Mouse (Mus musculus) cerebellum, adult 11-12 months (tissue): ENCODE measurements around the gene Prrx1.

Source experiments
- DNase-seq: peaks from one replicate; pipeline ENCODE4 v3.0.0; 2022

The Prrx1 gene

GRCm38 (mm10) chr1:163313101-163313773, at the start of gene Prrx1:
Gene Prrx1, minus strand, starts transcription at chr1:163313710.
- no peak for DNase-seq

GRCm38 (mm10) chr1:163362202-163362601, 48.7 kb upstream of the Prrx1 start:
- no peak for DNase-seq

GRCm38 (mm10) chr1:163361376-163361775, 47.9 kb upstream of the Prrx1 start:
- DNase-seq, result no peak

GRCm38 (mm10) chr1:163360796-163361195, 47.3 kb upstream of the Prrx1 start:
- no peak for DNase-seq

GRCm38 (mm10) chr1:163359521-163359920, 46.0 kb upstream of the Prrx1 start:
- no peak for DNase-seq

- no peak for DNase-seq
Measured at GRCm38 (mm10) chr1:163358165-163358564, 44.7 kb upstream of the Prrx1 start.

GRCm38 (mm10) chr1:163357733-163358132, 44.2 kb upstream of the Prrx1 start:
- DNase-seq, result no peak

- DNase-seq, result no peak
Measured at GRCm38 (mm10) chr1:163356167-163356566, 42.7 kb upstream of the Prrx1 start.

GRCm38 (mm10) chr1:163355626-163356156, 42.2 kb upstream of the Prrx1 start:
- no peak for DNase-seq

- DNase-seq, result no peak
Measured at GRCm38 (mm10) chr1:163350988-163351387, 37.5 kb upstream of the Prrx1 start.

GRCm38 (mm10) chr1:163345541-163345940, 32.0 kb upstream of the Prrx1 start:
- DNase-seq, result no peak

- DNase-seq, result no peak
Measured at GRCm38 (mm10) chr1:163344931-163345330, 31.4 kb upstream of the Prrx1 start.

- no peak for DNase-seq
Measured at GRCm38 (mm10) chr1:163339219-163339561, 25.7 kb upstream of the Prrx1 start.

GRCm38 (mm10) chr1:163338525-163339218, 25.2 kb upstream of the Prrx1 start:
- DNase-seq, result no peak

GRCm38 (mm10) chr1:163337821-163338220, 24.3 kb upstream of the Prrx1 start:
- no peak for DNase-seq

GRCm38 (mm10) chr1:163327279-163327678, 13.8 kb upstream of the Prrx1 start:
- no peak for DNase-seq

GRCm38 (mm10) chr1:163319669-163320571, 6.4 kb upstream of the Prrx1 start:
- no peak for DNase-seq

GRCm38 (mm10) chr1:163316920-163317319, 3.4 kb upstream of the Prrx1 start:
- no peak for DNase-seq

GRCm38 (mm10) chr1:163314829-163315301, 1.4 kb upstream of the Prrx1 start:
- DNase-seq, result no peak

- DNase-seq, result no peak
Measured at GRCm38 (mm10) chr1:163313921-163314725, 613 bp upstream of the Prrx1 start.

GRCm38 (mm10) chr1:163311861-163312811, 1.4 kb downstream of the Prrx1 start:
- no peak for DNase-seq
